Mouse (Mus musculus) embryonic fibroblast, embryonic 13.5 days (primary cell): ENCODE data around the gene Tia1.

Source experiments
- CTCF ChIP-seq: IDR thresholded peaks from 2 replicates; pipeline ENCODE4 v1.5.1; 2011; ENCODE audit warnings: mild to moderate bottlenecking, control low read depth, low read length, moderate library complexity, borderline replicate concordance; ENCODE audit not compliant: insufficient read depth
- POLR2A ChIP-seq: IDR thresholded peaks from 2 replicates; pipeline ENCODE4 v1.6.1; 2011; ENCODE audit warnings: low read depth, mild to moderate bottlenecking, control low read depth, low read length, moderate library complexity

DNA sequence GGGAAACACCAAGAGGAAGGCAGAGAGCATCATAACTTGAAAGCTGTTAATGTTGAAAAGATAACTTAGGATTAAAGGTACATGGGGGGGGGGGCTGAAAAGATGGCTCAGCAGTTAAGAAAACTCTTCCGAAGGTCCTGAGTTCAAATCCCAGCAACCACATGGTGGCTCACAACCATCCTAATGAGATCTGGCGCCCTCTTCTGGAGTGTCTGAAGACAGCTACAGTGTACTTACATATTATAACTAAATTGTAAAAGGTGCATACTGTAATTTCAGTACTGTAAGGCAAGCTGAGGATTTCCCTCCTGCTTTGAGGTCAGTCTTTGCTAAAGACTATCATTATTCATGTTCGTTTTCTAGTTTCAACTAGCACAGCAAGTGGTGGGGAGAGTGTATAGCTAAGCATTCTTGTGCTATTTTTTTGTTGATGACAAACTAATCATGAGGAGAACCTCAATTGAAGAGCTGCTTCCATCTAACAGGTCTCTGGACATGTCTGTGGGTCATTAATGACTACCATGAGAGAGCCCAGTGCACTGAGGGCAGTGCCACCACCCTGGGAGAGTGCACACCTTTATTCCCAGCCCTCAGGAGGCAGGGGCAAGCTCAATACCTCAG, 33.8 kb upstream of the Tia1 start:
- TF ChIP-seq CTCF (no peak), POLR2A (no peak; the same call in 1 of the 2 replicates)
